Mouse (Mus musculus) E14TG2a.4 (cell line): Measurements from ENCODE around the gene 4930518I15Rik.
A peak's percentile ranks its signal among the peaks of the same experiment; 100 is the strongest.

ENCODE experiments used
- CTCF ChIP-seq: conservative IDR thresholded peaks from 2 replicates; pipeline ENCODE4 v1.5.1; 2014; ENCODE audit warnings: low read length
- NANOG ChIP-seq: IDR thresholded peaks from 2 replicates; pipeline ENCODE4 v1.6.1; 2014; ENCODE audit warnings: borderline replicate concordance, low read length, mixed read lengths

GRCm38 (mm10) chr2:156862772-156863486, 5.2 kb upstream of the 4930518I15Rik start, which contains the start of gene Rab5if:
- 0 out of 2 replicates have a peak, but pooled peaks have one; percentile 10 for TF ChIP-seq CTCF
- no peak for TF ChIP-seq NANOG
